Comparison of ENCODE assay signal across 16 mouse cellular contexts in genomic region chr5:118757396-118758301, GRCm38 (mm10).
DNase-seq lines count a peak whose midpoint lies in the region; ATAC-seq and TF ChIP-seq lines count a peak whose summit lies in the region.
"Had no signal": no experiment of that assay in that cellular context is flagged by ENCODE, and none has a peak within 500 bp of the region (broad histone marks: within the 10 kb centered on the region; RNA-seq: fewer than 3 reads in every experiment).

No protein-coding gene starts in this region.

- TF ChIP-seq POLR2A in limb, embryonic 14.5 days (IDR thresholded peaks at IDR 0.05; ENCODE audit: borderline replicate concordance, extremely low read depth, insufficient read depth, insufficient read length) = no peak

- 74% methylated on average over 17 of the region's 17 CpGs for WGBS in limb, embryonic 14.5 days
- 74% methylated on average over 17 of the region's 17 CpGs for WGBS in limb, embryonic 10.5 days

- no peak overlapping the region for H3K4me3 ChIP-seq in limb, embryonic 14.5 days (replicated peaks; ENCODE audit: low read length)
- no peak overlapping the region for H3K4me3 ChIP-seq in limb, embryonic 10.5 days
- H3K4me3 ChIP-seq: embryonic facial prominence, embryonic 13.5 days; forebrain, embryonic 13.5 days; heart, embryonic 15.5 days had no signal

- no peak overlapping the region for H3K9ac ChIP-seq in limb, embryonic 14.5 days (ENCODE audit: low read depth, low read length, severe bottlenecking)
- H3K9ac ChIP-seq: embryonic facial prominence, embryonic 13.5 days; forebrain, embryonic 13.5 days; heart, embryonic 15.5 days had no signal

- H3K9me3 ChIP-seq in limb, embryonic 14.5 days (ENCODE audit: control insufficient read depth, low read length) = no peaks in the 10 kb centered on the region
- H3K9me3 ChIP-seq in limb, embryonic 10.5 days (replicated peaks) = no peaks in the 10 kb centered on the region
- H3K9me3 ChIP-seq: embryonic facial prominence, embryonic 13.5 days; forebrain, embryonic 13.5 days; heart, embryonic 15.5 days had no signal

- H3K4me1 ChIP-seq in limb, embryonic 14.5 days (ENCODE audit: control insufficient read depth, insufficient read depth, low read length) = no peaks in the 10 kb centered on the region
- peaks cover 2% of the 10 kb centered on the region; the same call in 1 of the 2 replicates for H3K4me1 ChIP-seq in limb, embryonic 10.5 days
- H3K4me1 ChIP-seq: embryonic facial prominence, embryonic 13.5 days had no signal

- H3K4me2 ChIP-seq in limb, embryonic 14.5 days (replicated peaks; ENCODE audit: low read depth, low read length, severe bottlenecking) = no peak overlapping the region
- H3K4me2 ChIP-seq: embryonic facial prominence, embryonic 13.5 days; forebrain, embryonic 13.5 days; heart, embryonic 15.5 days; liver, embryonic 11.5 days had no signal

- H3K27ac ChIP-seq in limb, embryonic 14.5 days (replicated peaks; ENCODE audit: low read depth, low read length) = no peak overlapping the region
- no peak overlapping the region for H3K27ac ChIP-seq in limb, embryonic 10.5 days
- H3K27ac ChIP-seq: embryonic facial prominence, embryonic 13.5 days; forebrain, embryonic 13.5 days; heart, embryonic 15.5 days had no signal

- peak; percentile 53; the same call in 1 of the 2 replicates for ATAC-seq in limb, embryonic 14.5 days (ENCODE audit: low FRiP score, low read depth)
- ATAC-seq: forebrain, embryonic 13.5 days had no signal

- intact Hi-C loops in left cerebral cortex, postnatal 14 days (cut with DNase I) = no loop called here

- H3K27me3 ChIP-seq in limb, embryonic 14.5 days (ENCODE audit: control insufficient read depth, insufficient read depth, low read length) = no peaks in the 10 kb centered on the region
- H3K27me3 ChIP-seq in limb, embryonic 10.5 days (ENCODE audit: low read depth, poor library complexity, severe bottlenecking) = no peaks in the 10 kb centered on the region
- H3K27me3 ChIP-seq: embryonic facial prominence, embryonic 13.5 days; forebrain, embryonic 13.5 days; heart, embryonic 15.5 days had no signal

- H3K36me3 ChIP-seq in limb, embryonic 14.5 days (ENCODE audit: control insufficient read depth, insufficient read depth, low read length) = peaks cover 100% of the 10 kb centered on the region
- H3K36me3 ChIP-seq in limb, embryonic 10.5 days = peaks cover 100% of the 10 kb centered on the region

- DNase-seq in embryo, embryonic 10 days (ENCODE audit: low spot score) = peak; percentile 48
- DNase-seq in embryo, embryonic 9.5 days (ENCODE audit: extremely low spot score) = no peak
- DNase-seq in limb, embryonic 14.5 days (ENCODE audit: low spot score) = no peak
- no peak for DNase-seq in limb, embryonic 10.5 days (ENCODE audit: low spot score)
- peak; percentile 55 to 58 for DNase-seq in kidney, adult 8-10 months
- DNase-seq in lung, postnatal 4 days = peak; percentile 26 to 59
- no peak for DNase-seq in thymus, adult 18-20 months
- DNase-seq in left cerebral cortex, postnatal 14 days (ENCODE audit: low spot score in 2 of 2) = no peak
- DNase-seq: cerebellum, adult 18-20 months; gastrocnemius, postnatal 10 days; layer of hippocampus, postnatal 36 days; thymus, postnatal 14 days had no signal

Comparison
In these comparisons a context has a peak if more than half of its experiments do, and no peak if none do; other contexts are left out.
1. DNase-seq: peak in embryo, embryonic 10 days (single experiment), kidney, adult 8-10 months (2 of 2) and lung, postnatal 4 days (2 of 2); none in embryo, embryonic 9.5 days (single experiment), limb, embryonic 14.5 days (single experiment), limb, embryonic 10.5 days (single experiment), thymus, adult 18-20 months (0 of 2) and left cerebral cortex, postnatal 14 days (0 of 2).